Comparison of ENCODE assay signal across 8 mouse cellular contexts in the genomic region with DNA sequence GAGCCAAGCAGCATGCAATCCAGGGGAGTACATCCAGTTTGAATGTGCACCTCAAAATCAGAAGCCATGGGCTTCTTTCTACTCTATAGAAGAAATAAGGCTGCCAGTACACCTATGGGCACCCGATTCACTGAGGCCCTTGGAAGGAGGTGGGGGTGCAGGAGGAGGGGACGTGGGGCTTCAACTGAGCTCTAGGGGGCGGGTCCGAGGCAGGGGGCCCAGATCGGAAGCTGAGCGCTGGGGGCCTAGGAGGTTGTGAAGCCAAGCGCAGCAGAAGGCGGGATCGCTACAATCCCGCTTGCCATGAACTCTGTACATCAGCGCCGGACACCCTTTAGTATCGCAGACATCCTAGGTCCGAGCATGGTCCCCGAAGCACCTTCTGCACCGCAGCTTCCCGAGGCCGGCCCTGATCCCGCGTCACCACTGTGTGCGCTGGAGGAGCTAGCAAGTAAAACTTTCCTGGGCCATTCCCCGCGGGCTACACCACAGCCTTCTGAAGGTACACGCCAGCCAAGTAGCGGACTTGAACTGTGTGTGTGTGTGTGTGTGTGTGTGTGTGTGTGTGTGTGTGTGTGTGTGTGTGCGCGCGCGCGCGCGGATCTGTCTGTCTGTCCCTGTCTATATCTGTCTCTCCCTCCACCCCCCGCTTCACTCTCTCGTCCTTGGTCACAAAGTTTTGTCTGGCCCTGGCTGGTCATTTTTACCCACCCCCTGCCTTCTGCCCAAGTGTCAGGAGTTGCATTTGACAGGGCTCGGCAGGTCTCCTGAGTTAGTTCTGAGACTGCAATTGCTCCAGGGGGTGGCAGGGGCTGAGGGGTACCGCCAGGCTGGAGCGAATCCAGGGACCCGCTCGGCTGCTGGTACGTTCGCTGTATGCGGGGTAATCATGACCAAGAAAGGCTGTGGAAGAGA. TPM values are rescaled to one million over a fixed set of nuclear protein-coding genes. Genes with fewer than 3 reads are reported as not detected.
A peak's percentile ranks its signal among the peaks of the same experiment; 100 is the strongest.
DNase-seq lines count a peak whose midpoint lies in the region; ATAC-seq lines count a peak whose summit lies in the region.

A gene (plus strand): TSS at position 247 of the 915 bp plus-strand sequence.

- no peak for ATAC-seq in lung, embryonic 15.5 days (ENCODE audit: borderline replicate concordance, extremely low read depth, low FRiP score, low TSS enrichment)
- ATAC-seq in intestine, embryonic 14.5 days (replicated peaks; ENCODE audit: low FRiP score, low TSS enrichment, low read depth): no peak

- H3K9me3 ChIP-seq in lung, embryonic 15.5 days: no peaks in the 10 kb centered on the region
- no peaks in the 10 kb centered on the region for H3K9me3 ChIP-seq in intestine, embryonic 14.5 days (ENCODE audit: control insufficient read depth, low read length)

- H3K4me3 ChIP-seq in lung, embryonic 15.5 days: peak within 1 kb of the TSS; percentile 32
- H3K4me3 ChIP-seq in intestine, embryonic 14.5 days (ENCODE audit: low read depth, low read length): peak within 1 kb of the TSS; percentile 21

- peaks cover 79% of the 10 kb centered on the region for H3K27me3 ChIP-seq in lung, embryonic 15.5 days
- H3K27me3 ChIP-seq in intestine, embryonic 14.5 days (replicated peaks; ENCODE audit: control insufficient read depth, insufficient read depth, low read length): peaks cover 82% of the 10 kb centered on the region

- H3K27ac ChIP-seq in lung, embryonic 15.5 days: no peak within 1 kb of the TSS
- no peak within 1 kb of the TSS for H3K27ac ChIP-seq in intestine, embryonic 14.5 days (ENCODE audit: low read depth)

- peaks cover 16% of the 10 kb centered on the region for H3K4me1 ChIP-seq in lung, embryonic 15.5 days
- peaks cover 12% of the 10 kb centered on the region for H3K4me1 ChIP-seq in intestine, embryonic 14.5 days (replicated peaks; ENCODE audit: control insufficient read depth, insufficient read depth, low read length)

- 0 out of 2 replicates have a peak, but pooled peaks cover under 1% of the 10 kb centered on the region for H3K36me3 ChIP-seq in lung, embryonic 15.5 days
- peaks cover 5% of the 10 kb centered on the region; the same call in 1 of the 2 replicates for H3K36me3 ChIP-seq in intestine, embryonic 14.5 days (ENCODE audit: control insufficient read depth, insufficient read depth, low read length)

- no peak for DNase-seq in lung, postnatal 36 days
- DNase-seq in adrenal gland, postnatal 4 days (ENCODE audit: low spot score in 2 of 2): no peak
- DNase-seq in intestine, embryonic 14.5 days (ENCODE audit: low spot score): peak; percentile 65
- peak; percentile 55 for DNase-seq in naive thymus-derived CD4-positive, alpha-beta T cell, adult 2 months (ENCODE audit: low read depth)
- no peak for DNase-seq in adipocyte (ENCODE audit: low spot score)
- DNase-seq in cerebellum, postnatal 4 days (ENCODE audit: low spot score in 2 of 2): no peak
- DNase-seq in left cerebral cortex, adult 8-10 months (ENCODE audit: low spot score in 2 of 2): no peak

- H3K9ac ChIP-seq in lung, embryonic 15.5 days: no peak within 1 kb of the TSS
- no peak within 1 kb of the TSS for H3K9ac ChIP-seq in intestine, embryonic 14.5 days (ENCODE audit: low read length)

- WGBS in lung, embryonic 15.5 days: 3% methylated on average over 42 of the region's 42 CpGs
- WGBS in intestine, embryonic 14.5 days: 2% methylated on average over 42 of the region's 42 CpGs

- peak within 1 kb of the TSS; percentile 51 for H3K4me2 ChIP-seq in lung, embryonic 15.5 days
- H3K4me2 ChIP-seq in intestine, embryonic 14.5 days (ENCODE audit: low read length): peak within 1 kb of the TSS; percentile 44

RNA-seq across cellular contexts. Expression of the gene that starts here (rescaled TPM):
- 0.31 and 0.87 TPM in 2 replicates for polyA plus RNA-seq in lung, embryonic 15.5 days (2015; fragmentation: Nextera tagmentation; extraction: Ambion mirVana)
- 10 to 100 TPM; 18.6 to 22.4 TPM for total RNA-seq in adrenal gland, postnatal 4 days (2021)
- 1.1 and 1.4 TPM in 2 replicates for polyA plus RNA-seq in intestine, embryonic 14.5 days (2014; fragmentation: Nextera tagmentation; extraction: Ambion mirVana)
- under 1 TPM in 1 of 4 experiments, not detected in 3; 0.77 TPM for total RNA-seq in left cerebral cortex, adult 8-10 months (2022)

Comparison
In these comparisons a context has a peak if more than half of its experiments do, and no peak if none do; other contexts are left out.
1. RNA of the gene that starts here (total RNA-seq): 18.6 to 22.4 TPM in adrenal gland, postnatal 4 days; 0.77 TPM in left cerebral cortex, adult 8-10 months; every median in the first group is over 10 times any median in the second.
2. DNase-seq: peak in intestine, embryonic 14.5 days (single experiment) and naive thymus-derived CD4-positive, alpha-beta T cell, adult 2 months (single experiment); none in lung, postnatal 36 days (single experiment), adrenal gland, postnatal 4 days (0 of 2), adipocyte (single experiment), cerebellum, postnatal 4 days (0 of 2) and left cerebral cortex, adult 8-10 months (0 of 2).